Mouse (Mus musculus) adrenal gland, postnatal 4 days (tissue): ENCODE measurements around the gene Fam92a. TPM values are rescaled to one million over a fixed set of nuclear protein-coding genes. Genes with fewer than 3 reads are reported as not detected.
A peak's percentile ranks its signal among the peaks of the same experiment; 100 is the strongest.
"Not testable (repeated sequence)": the region's sequence is repeated elsewhere in the genome, so short reads cannot be mapped to it uniquely, and the experiment has no call there.

ENCODE experiments used
- DNase-seq, 2 experiments: peaks; one replicate each; pipeline ENCODE4 v3.0.0; 2021 to 2022; ENCODE audit warnings: low spot score in 2 of 2, mixed read lengths in 2 of 2
- long read RNA-seq, 2 experiments: library from polyadenylated mRNA; stranded (forward); transcript quantifications; one replicate each; pipeline ENCODE4 v2.0.0; 2021
- total RNA-seq, 2 experiments: library from RNA; stranded (reverse); gene quantifications; 2 replicates each; pipeline ENCODE4 v1.2.3; 2021

The Fam92a gene
- 10 to 100 TPM; 54.1 to 58.2 TPM for total RNA-seq
- long read RNA-seq, experiment 1, partial matches to known transcripts, result 0 of 2 reads
- long read RNA-seq, experiment 1, other reads (novel, unspliced or antisense), result 1 of 2 reads
- long read RNA-seq, experiment 2, partial matches to known transcripts, result 1 of 7 reads
- long read RNA-seq, experiment 2, other reads (novel, unspliced or antisense), result 2 of 7 reads

DNA sequence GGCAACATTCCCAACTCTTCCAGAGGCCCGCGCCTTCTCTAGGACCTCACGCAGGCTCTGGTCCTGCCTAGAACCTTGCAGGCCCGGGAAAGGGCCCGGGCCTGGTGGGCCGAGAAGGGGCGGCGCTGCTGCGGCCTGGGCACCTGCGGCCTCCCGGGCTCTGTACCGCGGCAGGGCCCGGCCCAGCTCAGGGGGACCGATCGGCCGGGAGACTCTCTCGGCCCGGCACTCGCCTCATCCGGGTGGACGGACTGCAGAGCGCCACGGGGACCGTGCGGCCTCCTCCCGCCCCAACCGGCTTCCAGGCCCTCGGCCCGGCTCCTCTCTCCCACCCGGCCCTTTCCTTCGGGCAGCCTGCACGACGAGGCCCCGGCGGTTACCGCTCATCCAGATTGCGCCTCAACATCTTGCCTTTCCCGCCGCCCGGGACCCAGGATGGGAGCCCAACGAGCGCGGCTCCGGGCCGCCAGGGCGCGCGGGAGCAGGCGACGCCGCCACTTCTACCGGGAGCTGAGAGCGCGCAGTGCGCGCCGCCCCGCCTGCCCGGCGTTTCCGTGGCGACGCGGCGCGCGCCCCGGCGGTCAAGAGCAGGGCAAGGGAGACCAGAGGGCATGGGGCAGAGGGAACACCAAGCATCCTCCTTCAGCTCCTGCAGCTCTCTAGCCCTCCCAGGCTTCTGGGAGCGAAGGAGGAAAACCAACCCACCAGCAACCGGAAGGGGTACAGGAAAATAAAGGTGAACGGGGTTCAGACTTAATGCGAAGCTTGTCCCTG lies at the start of gene Fam92a:
TSS of gene Fam92a (minus strand) at position 698 of the 774 bp plus-strand sequence.
- DNase-seq, result peak; percentile 54 to 57

DNA sequence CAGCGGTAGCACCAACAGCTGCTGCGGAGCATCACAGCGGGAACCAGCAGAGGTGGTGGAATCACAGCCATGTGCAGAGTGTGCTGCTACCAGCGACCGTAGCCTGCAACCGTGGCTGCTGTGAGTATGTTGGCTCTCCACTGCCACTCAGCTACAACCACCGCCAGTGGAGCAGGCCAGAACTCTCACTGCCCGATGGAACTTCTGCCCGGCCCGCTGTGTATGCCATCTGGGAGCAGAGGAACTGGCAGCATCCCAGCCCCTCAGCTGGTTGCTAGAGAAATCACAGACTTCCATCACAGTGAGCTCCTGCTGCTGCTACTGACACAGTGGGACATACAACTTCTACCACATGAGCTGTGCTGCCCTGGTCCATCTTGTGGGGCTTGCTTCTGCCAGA lies 7.2 kb upstream of the Fam92a start:
- DNase-seq, result no peak

DNA sequence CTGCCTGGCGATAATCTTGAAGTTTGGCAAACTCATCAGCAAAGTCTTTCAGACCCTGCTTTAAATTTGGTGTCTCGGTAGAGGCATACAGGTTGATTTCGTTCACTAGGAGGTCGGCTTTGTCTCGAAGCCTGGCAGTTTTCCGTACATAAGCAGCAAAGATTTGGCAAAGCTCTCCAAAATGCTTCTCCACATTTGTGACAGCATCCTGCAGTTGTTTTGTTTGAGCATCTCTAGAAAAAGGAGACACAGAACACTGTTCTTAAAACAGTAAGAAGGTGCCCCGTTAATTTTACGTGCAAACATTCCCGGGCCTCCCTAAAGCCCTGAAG lies 863 bp downstream of the Fam92a start:
- no peak for DNase-seq

DNA sequence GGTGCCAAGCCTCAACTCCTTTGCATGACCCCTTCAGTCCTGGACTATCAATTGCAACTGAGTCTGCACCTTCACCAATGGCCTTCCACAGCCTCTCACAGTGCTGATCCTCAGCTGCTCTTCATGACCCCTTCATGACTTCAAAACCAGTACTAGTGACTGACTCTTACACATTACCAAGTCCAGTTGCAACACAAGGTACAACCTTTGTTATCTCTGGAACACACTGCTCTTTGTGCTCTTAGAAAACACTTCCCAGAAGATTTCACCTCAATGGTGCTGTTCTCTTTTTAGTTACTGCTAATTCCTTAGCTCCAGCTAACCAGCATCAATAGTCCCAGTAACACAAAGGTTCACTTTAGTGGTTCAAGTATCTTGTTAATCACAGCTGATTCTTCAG lies 24.2 kb downstream of the Fam92a start:
- DNase-seq, result no peak

DNA sequence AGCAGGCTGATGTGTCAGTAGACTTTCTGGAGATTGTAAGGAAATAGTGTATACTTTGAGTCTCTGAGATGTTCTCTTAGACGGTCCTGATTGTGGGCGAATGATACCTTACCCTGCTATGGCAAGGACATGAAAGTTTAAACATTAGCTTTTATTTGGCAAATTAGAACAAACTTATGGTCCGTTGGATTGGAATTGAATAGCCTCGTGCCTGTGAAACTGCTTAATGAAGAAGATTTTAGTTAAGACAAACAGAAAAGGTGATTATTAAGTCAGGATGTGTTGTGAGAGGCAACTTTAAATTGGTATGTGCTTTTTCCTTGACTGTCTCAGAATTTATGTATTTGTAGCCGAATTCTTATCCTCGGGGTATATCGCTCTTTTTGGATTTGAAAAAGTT lies 30.3 kb downstream of the Fam92a start:
- not testable (repeated sequence) for DNase-seq

DNA sequence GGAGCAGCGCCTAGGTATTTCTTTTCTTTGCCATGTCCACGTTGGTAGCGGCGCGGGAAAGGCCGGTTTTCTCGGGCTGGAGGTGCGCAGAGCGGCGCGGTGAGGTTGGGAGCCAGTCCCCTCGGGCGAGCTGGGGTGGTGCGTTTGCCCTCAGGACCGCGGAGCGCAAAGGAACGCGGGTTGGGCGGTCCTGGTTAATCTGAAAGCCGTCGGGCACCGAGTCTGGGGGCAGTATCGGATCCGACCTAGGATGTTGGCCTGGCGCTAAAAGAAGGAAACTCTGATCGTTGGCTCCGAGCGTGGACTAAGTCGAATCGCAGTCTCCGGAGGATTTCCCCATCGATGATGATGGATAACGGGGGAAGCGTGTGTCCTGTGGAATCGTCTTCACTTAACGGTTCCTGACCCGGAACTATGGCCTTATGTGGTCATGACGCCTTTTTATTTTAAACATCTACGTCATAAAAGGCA lies 31.2 kb downstream of the Fam92a start:
- not testable (repeated sequence) for DNase-seq

DNA sequence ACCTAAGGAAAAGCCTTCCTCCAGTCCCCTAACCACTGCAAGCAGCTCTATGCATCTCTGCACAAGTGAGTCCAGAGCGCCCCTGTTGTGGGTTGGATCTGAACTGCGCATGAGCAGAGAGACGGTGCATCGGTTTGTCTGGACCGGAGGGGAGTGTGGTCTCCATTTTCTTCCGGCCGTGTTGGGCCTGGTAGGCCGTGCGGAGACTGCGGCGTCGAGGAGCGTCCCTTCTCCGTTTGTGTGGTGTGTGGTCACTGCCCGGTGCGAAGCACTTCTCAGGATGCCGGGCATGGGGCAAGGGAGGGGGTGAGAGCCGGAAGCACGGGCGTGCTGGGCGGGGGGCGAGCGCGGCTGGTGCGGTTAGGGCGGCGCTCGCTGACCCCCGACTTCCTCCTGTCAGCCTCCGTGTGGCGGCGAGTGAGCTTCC lies 31.7 kb downstream of the Fam92a start, which contains the start of gene Rbm12b1:
TSS of gene Rbm12b1 (plus strand) at position 124 of the 427 bp plus-strand sequence.
- peak; percentile 33 to 37 for DNase-seq

Other genes starting within 250 kb of the Fam92a start
- not detected for gene Gm10604, start 190.8 kb downstream of the Fam92a start, total RNA-seq
- 10 to 100 TPM; 16.9 to 17.3 TPM for gene Rbm12b2, start 82.6 kb downstream of the Fam92a start, total RNA-seq
- 10 to 100 TPM; 12.6 to 17.8 TPM for gene Rbm12b1, start 31.8 kb downstream of the Fam92a start, total RNA-seq